Mouse (Mus musculus) cerebellum, postnatal 4 days (tissue): ENCODE measurements around the gene Tctn1.

Source experiments
- DNase-seq, 2 experiments: peaks; one replicate each; pipeline ENCODE4 v3.0.0; 2022; ENCODE audit warnings: low spot score in 2 of 2, mixed read lengths in 1 of 2

Gene Tctn1

DNA sequence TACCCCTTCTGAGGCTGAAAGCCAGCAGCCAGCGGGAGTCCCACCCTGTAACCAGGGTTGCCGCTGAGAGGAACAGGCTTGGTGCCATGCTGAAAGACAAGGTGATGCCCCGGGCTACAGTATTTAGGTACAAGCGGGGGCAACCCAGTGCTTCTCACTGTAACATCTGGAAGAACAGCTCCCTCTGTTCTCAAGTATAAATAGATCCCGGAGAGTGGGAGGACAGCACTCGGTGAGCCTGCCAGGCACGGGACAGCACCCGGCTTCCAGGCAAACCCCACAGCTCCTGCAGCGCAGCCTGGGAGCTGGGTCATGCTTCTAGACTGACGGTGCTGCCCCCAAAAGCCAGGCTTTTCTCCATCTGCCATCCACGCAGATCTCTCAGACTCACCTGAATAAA is 16.7 kb downstream of the Tctn1 start:
- no peak for DNase-seq

DNA sequence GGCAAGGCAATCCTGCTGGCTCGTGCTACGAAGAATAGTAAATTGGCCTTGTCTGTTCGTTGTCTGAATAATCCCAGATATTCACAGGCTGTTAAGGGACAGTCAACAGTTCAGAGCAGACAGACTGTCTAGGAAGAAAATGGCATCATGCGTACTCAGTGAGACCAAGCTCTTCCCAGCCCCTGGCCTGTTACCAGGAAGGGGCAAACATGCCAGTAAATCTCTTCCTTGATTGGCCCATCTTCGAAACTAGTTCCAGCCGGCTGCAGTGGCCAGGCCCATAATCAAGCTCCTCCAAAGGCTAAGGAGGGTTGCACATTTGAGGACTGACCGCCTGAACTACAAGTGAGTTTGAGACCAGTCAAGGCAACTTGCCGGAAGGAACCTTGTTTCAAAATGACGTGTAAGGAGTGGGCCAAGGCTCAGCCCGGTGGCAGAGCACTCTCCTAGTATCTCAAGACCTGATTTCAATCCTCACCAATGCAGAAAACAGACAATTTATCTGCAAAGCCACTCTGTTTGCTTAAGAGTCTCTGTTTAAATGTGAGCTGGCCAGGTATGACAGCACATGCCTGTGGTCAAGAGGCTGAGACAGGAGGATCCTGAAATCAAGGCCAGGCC is 17.6 kb downstream of the Tctn1 start:
- DNase-seq, result no peak

DNA sequence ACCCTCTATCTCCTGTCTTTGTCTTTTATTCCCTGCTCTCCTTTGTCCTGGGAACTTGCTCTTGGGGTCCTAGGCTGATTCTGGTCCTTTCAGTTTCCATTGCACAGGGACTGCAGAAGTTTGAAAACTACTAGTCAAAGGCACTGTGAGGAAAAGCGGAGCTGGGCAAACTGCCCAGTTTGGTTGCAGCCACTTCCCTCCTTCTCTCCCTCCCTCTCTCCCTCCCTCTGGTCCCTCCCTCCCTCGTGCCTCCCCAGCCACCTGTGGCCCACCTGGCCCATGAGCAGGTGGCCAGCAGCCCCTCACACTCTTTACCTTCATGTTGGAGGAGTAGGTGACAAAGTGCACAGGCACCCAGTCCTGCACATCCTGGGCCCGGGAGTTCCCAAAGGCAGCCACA is 19.1 kb downstream of the Tctn1 start:
- DNase-seq, result no peak

GRCm38 (mm10) chr5:122243781-122244523 is 20.3 kb downstream of the Tctn1 start:
- DNase-seq, result no peak

GRCm38 (mm10) chr5:122242521-122243123 is 21.6 kb downstream of the Tctn1 start:
- DNase-seq, result no peak

- no peak for DNase-seq
Measured at GRCm38 (mm10) chr5:122240989-122241388, 23.3 kb downstream of the Tctn1 start.

GRCm38 (mm10) chr5:122240521-122240920 is 23.7 kb downstream of the Tctn1 start:
- no peak for DNase-seq

- no peak for DNase-seq
Measured at GRCm38 (mm10) chr5:122239618-122240017, 24.6 kb downstream of the Tctn1 start.

- no peak for DNase-seq
Measured at GRCm38 (mm10) chr5:122237200-122237599, 27.1 kb downstream of the Tctn1 start.

DNA sequence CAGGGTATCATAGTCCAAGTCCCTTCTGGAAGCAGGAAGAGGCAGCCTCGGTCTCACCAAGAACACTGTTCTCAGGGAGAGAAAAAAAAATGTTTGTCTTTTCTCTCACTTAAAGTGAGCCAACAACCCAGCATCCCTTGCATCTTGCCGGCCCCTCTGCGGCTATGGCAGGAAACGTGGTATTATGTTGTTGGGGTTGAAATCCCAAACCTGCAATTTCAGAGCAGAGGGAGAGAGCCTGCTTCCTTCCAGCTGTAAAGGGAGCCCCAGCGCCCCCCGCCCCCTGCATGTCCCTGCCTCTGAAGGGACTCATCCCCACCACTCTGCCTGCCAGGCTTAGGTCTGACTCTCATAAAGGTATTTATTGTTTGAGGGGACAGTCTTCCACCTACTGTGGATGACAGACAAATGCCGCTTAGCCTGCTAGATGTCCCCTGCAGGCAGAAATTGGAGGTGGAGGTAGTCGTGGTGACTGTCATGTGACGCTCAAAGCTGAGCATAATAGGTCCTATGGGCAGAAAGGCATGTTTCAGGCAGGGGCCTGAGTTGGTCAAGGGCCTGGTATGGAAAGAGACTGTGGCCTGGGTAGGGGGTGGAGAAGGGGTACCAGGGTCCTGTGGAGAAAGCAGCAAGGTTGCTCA is 28.9 kb downstream of the Tctn1 start:
- no peak for DNase-seq

- no peak for DNase-seq
Measured at GRCm38 (mm10) chr5:122234319-122235195, 29.7 kb downstream of the Tctn1 start.

GRCm38 (mm10) chr5:122233695-122234094 is 30.6 kb downstream of the Tctn1 start:
- no peak for DNase-seq

DNA sequence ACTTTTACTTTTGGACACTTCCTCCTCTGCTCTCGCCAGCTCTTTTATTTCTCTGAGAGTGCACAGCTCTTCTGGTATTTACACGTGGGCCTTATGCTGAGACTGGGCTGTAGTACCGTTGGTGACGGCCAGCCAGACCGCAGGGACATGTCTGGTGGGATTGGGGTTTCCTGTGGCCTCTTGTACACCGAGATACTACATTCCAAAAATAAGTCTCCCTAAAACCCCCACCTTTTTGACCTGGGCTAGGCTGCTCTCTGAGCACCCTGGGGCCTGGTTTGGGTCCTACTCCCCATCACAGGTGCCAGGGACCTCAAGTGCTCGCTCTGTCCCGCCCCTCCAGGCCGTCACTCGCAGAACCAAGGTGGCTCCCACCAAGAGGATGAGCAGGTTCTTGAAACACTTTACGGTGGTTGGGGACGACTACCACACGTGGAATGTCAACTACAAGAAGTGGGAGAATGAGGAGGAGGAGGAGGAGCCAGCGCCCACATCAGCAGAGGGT is 31.1 kb downstream of the Tctn1 start:
- DNase-seq, result no peak

- DNase-seq, result no peak
Measured at GRCm38 (mm10) chr5:122232004-122232403, 32.3 kb downstream of the Tctn1 start.

GRCm38 (mm10) chr5:122231431-122231830 is 32.8 kb downstream of the Tctn1 start:
- no peak for DNase-seq

GRCm38 (mm10) chr5:122230816-122231215 is 33.4 kb downstream of the Tctn1 start:
- no peak for DNase-seq

- no peak for DNase-seq
Measured at GRCm38 (mm10) chr5:122228772-122229171, 35.5 kb downstream of the Tctn1 start.

DNA sequence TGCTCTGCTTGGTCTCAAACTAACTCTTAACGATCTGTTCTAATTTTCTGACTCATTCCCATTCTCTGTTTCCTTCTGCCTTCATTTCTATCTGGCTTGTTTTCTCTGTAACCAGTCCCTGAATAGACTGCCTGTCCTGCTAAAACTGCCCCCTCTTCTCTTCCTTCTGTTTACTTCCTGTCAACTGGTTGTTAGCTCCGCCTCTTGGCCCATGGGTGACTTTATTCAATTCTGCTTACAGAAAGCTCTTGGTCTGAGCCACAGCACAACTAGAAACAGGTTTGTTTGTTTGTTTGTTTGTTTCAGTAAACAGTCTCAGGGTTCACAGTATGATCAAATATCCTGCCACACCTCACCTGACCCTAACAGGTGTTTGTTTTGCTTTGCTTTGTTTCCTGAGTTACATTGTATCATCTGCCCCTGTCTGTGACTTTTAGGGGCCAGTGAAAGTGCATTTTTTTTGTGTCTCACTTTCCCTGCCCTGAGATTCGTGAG is 35.9 kb downstream of the Tctn1 start:
- no peak for DNase-seq

- DNase-seq, result no peak
Measured at GRCm38 (mm10) chr5:122224291-122224690, 40.0 kb downstream of the Tctn1 start.

DNA sequence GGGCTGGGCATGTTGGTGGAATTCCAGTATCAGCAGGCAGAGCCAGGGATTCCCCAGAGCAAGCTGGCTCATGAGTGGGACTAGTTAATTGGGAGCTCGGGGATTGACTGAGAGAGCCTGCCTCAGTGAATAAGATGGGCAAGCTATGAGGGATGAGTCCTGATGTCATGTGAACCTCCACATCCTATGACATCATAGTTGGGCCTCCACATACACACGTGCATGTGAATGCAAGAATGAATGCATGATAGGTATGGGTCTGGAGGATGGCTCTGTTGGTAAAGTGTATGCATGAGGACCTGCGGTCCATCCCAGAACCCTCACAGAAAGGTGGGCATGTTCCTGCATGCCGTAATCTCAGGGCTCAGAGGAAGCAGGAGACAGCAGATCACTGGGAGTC is 43.2 kb downstream of the Tctn1 start:
- no peak for DNase-seq
